ENCODE assay signal across 19 mouse cellular contexts in the genomic region with DNA sequence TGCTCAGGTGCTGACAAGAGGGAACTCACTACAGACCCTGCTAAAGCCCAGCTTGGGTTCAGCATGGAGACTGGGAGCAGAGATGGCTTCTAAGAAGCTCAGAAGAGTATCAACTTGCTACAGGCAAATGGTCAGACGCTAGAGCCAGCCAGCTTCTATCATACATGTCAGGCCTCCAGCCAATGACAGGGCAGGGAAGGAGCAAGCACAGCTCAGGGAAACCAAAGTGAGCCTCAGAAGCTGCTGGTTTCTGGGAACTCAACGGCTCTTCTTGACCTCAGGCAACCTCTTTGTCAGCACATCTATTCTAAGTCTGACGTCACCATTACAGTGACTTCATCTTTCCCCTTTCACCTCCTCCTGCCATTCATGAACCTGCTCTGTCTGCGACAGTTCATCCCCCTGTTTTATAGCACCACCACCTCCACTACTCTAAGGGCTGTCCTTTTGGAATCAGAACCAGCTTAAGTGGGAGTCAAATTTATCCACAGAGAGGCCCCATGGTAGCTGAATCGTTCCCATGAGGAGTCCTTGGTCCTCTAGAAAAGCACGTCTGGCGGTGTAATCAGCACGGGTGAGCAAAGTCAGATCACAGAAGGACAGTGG.
DNase-seq lines count a peak whose midpoint lies in the region; ATAC-seq lines count a peak whose summit lies in the region.
"Had no signal": no experiment of that assay in that cellular context is flagged by ENCODE, and none has a peak within 500 bp of the region (broad histone marks: within the 10 kb centered on the region; RNA-seq: fewer than 3 reads in every experiment).

No protein-coding gene starts in this region.

- H3K4me3 ChIP-seq in kidney, embryonic 16.5 days (ENCODE audit: low read length): no peak overlapping the region
- H3K4me3 ChIP-seq: forebrain, embryonic 12.5 days; hindbrain, embryonic 13.5 days; intestine, embryonic 15.5 days; kidney, embryonic 15.5 days; layer of hippocampus, adult 2 months; liver, embryonic 13.5 days had no signal

- H3K27ac ChIP-seq in kidney, embryonic 16.5 days (ENCODE audit: low read length): no peak overlapping the region
- H3K27ac ChIP-seq: forebrain, embryonic 12.5 days; hindbrain, embryonic 13.5 days; intestine, embryonic 15.5 days; kidney, embryonic 15.5 days; layer of hippocampus, adult 2 months; liver, embryonic 13.5 days had no signal

- H3K4me1 ChIP-seq in kidney, embryonic 16.5 days (ENCODE audit: insufficient read depth, low read length): no peaks in the 10 kb centered on the region
- H3K4me1 ChIP-seq: intestine, embryonic 15.5 days; liver, embryonic 13.5 days had no signal

- ATAC-seq in kidney, embryonic 16.5 days (ENCODE audit: low FRiP score, low TSS enrichment): no peak
- ATAC-seq: CD4-positive, CD25-positive, alpha-beta regulatory T cell, adult 4 months; intestine, embryonic 15.5 days had no signal

- H3K9ac ChIP-seq in kidney, embryonic 16.5 days (replicated peaks; ENCODE audit: low read length): no peak overlapping the region
- H3K9ac ChIP-seq: forebrain, embryonic 12.5 days; hindbrain, embryonic 13.5 days; intestine, embryonic 15.5 days; kidney, embryonic 15.5 days; liver, embryonic 13.5 days had no signal

- H3K36me3 ChIP-seq in kidney, embryonic 16.5 days (ENCODE audit: insufficient read depth, low read length): no peaks in the 10 kb centered on the region
- H3K36me3 ChIP-seq: forebrain, embryonic 12.5 days; hindbrain, embryonic 13.5 days; intestine, embryonic 15.5 days; kidney, embryonic 15.5 days; liver, embryonic 13.5 days had no signal

- no peak overlapping the region for H3K4me2 ChIP-seq in kidney, embryonic 16.5 days (replicated peaks; ENCODE audit: low read depth, low read length)
- H3K4me2 ChIP-seq: forebrain, embryonic 12.5 days; hindbrain, embryonic 13.5 days; intestine, embryonic 15.5 days; kidney, embryonic 15.5 days; liver, embryonic 13.5 days had no signal

- 36% methylated on average over 8 of the region's 8 CpGs for WGBS in kidney, embryonic 16.5 days

- H3K9me3 ChIP-seq in kidney, embryonic 16.5 days (ENCODE audit: low read length): 0 out of 2 replicates have a peak, but pooled peaks cover 5% of the 10 kb centered on the region
- H3K9me3 ChIP-seq: intestine, embryonic 15.5 days; kidney, embryonic 15.5 days had no signal

- peak; percentile 24 for DNase-seq in embryo, embryonic 10 days (ENCODE audit: low spot score)
- no peak for DNase-seq in embryo, embryonic 9.5 days (ENCODE audit: extremely low spot score)
- peak; percentile 17 to 25 for DNase-seq in kidney, postnatal 4 days
- DNase-seq in heart, adult 9 months (ENCODE audit: low spot score in 2 of 2): peak; percentile 30 to 35
- DNase-seq in heart, postnatal 4 days: peak; percentile 40
- DNase-seq in spleen, adult 18-20 months: no peak
- no peak for DNase-seq in urinary bladder, postnatal 14 days (ENCODE audit: low spot score)
- DNase-seq: adrenal gland, adult 8-10 months; cerebellum, adult 2 months; liver, embryonic 13.5 days; right cerebral cortex, postnatal 25 days; thymus, postnatal 36 days had no signal

- no peaks in the 10 kb centered on the region for H3K27me3 ChIP-seq in kidney, embryonic 16.5 days (ENCODE audit: insufficient read depth, low read length)
- H3K27me3 ChIP-seq: forebrain, embryonic 12.5 days; hindbrain, embryonic 13.5 days; intestine, embryonic 15.5 days; kidney, embryonic 15.5 days; liver, embryonic 13.5 days had no signal

Comparison
In these comparisons a context has a peak if more than half of its experiments do, and no peak if none do; other contexts are left out.
1. DNase-seq: peak in embryo, embryonic 10 days (single experiment), kidney, postnatal 4 days (2 of 2), heart, adult 9 months (2 of 2) and heart, postnatal 4 days (single experiment); none in embryo, embryonic 9.5 days (single experiment), spleen, adult 18-20 months (0 of 2) and urinary bladder, postnatal 14 days (single experiment).